Mouse (Mus musculus): ENCODE measurements around the gene Dnal4. TPM values are rescaled to one million over a fixed set of nuclear protein-coding genes. Genes with fewer than 3 reads are reported as not detected.

The Dnal4 gene
- polyA plus RNA-seq, 1 experiment from 2014 or later: 40.9 TPM

DNA sequence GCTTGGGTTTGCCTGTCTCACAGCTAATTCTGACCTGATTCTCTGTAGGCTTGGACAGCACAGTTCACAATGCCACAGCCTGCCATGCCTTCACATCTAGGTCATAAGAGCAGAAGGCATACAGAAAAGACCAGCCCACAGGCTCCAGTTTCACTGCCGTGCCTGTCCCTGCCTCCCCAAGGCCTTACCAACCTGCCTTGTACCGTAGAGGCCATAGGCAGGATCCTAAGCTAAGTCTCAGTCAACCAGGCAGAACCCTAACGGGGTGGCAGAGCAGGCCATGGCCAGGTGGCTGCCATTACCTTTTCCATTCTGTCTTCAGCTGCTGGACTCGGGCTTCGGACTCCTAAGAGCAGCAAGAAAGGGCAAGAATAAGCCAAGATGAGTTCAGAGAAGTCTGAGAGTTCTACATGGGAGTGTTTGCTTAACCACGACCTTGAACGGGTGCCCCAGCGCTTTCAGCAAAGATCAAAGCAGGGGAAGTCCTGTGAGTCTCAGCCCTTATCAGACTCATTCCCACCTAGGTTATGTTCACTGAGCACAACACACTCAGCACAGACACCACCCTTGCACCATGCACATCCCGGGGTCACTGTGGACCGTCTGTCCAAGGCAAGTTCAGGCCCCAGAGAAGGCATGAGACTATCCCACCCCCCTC, 48.8 kb downstream of the Dnal4 start:
- Histone ChIP-seq H3K9ac (ENCODE audit: low read length) (no peak overlapping the region), H3K36me3 (ENCODE audit: control insufficient read depth, insufficient read depth, low read length) (peaks cover 94% of the 10 kb centered on the region), H3K4me2 (ENCODE audit: low read length) (no peak overlapping the region), H3K9me3 (ENCODE audit: control insufficient read depth, low read length) (no peaks in the 10 kb centered on the region), H3K27ac (replicated peaks in 1 of 2; ENCODE audit: control insufficient read depth in 1 of 2, insufficient read depth in 1 of 2, low read depth in 2 of 2, low read length in 2 of 2) (no peak overlapping the region), H3K27me3 (ENCODE audit: control insufficient read depth, insufficient read depth, low read length) (no peaks in the 10 kb centered on the region), H3K4me1 (ENCODE audit: control insufficient read depth in 2 of 2, insufficient read depth in 2 of 2, low read length in 2 of 2) (no peaks in the 10 kb centered on the region; a peak in 1 of 4 replicates), H3K4me3 (ENCODE audit: control insufficient read depth in 1 of 2, insufficient read depth in 1 of 2, low read depth in 1 of 2, low read length in 2 of 2) (no peak overlapping the region)
- WGBS: 82% methylated on average over 10 of the region's 10 CpGs
- ATAC-seq (ENCODE audit: insufficient number of reproducible peaks, insufficient read depth, low FRiP score, low read depth): no peak

GRCm38 (mm10) chr15:79728311-79728710, 49.3 kb downstream of the Dnal4 start:
- no peak for ATAC-seq (ENCODE audit: insufficient number of reproducible peaks, insufficient read depth, low FRiP score, low read depth)
- H3K36me3 ChIP-seq (ENCODE audit: control insufficient read depth, insufficient read depth, low read length): peaks cover 91% of the 10 kb centered on the region
- WGBS: 75% methylated on average over 5 of the region's 5 CpGs

GRCm38 (mm10) chr15:79727840-79728239, 49.8 kb downstream of the Dnal4 start:
- Histone ChIP-seq H3K27me3 (ENCODE audit: control insufficient read depth, insufficient read depth, low read length) (no peaks in the 10 kb centered on the region), H3K36me3 (ENCODE audit: control insufficient read depth, insufficient read depth, low read length) (peaks cover 87% of the 10 kb centered on the region), H3K4me3 (ENCODE audit: control insufficient read depth in 1 of 2, insufficient read depth in 1 of 2, low read depth in 1 of 2, low read length in 2 of 2) (no peak overlapping the region), H3K9me3 (ENCODE audit: control insufficient read depth, low read length) (no peaks in the 10 kb centered on the region), H3K4me1 (ENCODE audit: control insufficient read depth in 2 of 2, insufficient read depth in 2 of 2, low read length in 2 of 2) (no peaks in the 10 kb centered on the region), H3K9ac (ENCODE audit: low read length) (no peak overlapping the region), H3K4me2 (ENCODE audit: low read length) (no peak overlapping the region), H3K27ac (replicated peaks in 1 of 2; ENCODE audit: control insufficient read depth in 1 of 2, insufficient read depth in 1 of 2, low read depth in 2 of 2, low read length in 2 of 2) (no peak overlapping the region)
- whole genome bisulfite sequencing: 95% methylated on average over 6 of the region's 6 CpGs
- no peak for ATAC-seq (ENCODE audit: insufficient number of reproducible peaks, insufficient read depth, low FRiP score, low read depth)

More at GRCm38 (mm10) chr15:79728311-79728710, 49.3 kb downstream of the Dnal4 start:
- Histone ChIP-seq H3K9me3 (ENCODE audit: control insufficient read depth, low read length) (no peaks in the 10 kb centered on the region), H3K4me1 (ENCODE audit: control insufficient read depth in 2 of 2, insufficient read depth in 2 of 2, low read length in 2 of 2) (no peaks in the 10 kb centered on the region), H3K27ac (replicated peaks in 1 of 2; ENCODE audit: control insufficient read depth in 1 of 2, insufficient read depth in 1 of 2, low read depth in 2 of 2, low read length in 2 of 2) (no peak overlapping the region), H3K4me2 (ENCODE audit: low read length) (no peak overlapping the region), H3K9ac (ENCODE audit: low read length) (no peak overlapping the region), H3K4me3 (ENCODE audit: control insufficient read depth in 1 of 2, insufficient read depth in 1 of 2, low read depth in 1 of 2, low read length in 2 of 2) (no peak overlapping the region), H3K27me3 (ENCODE audit: control insufficient read depth, insufficient read depth, low read length) (no peaks in the 10 kb centered on the region)

DNA sequence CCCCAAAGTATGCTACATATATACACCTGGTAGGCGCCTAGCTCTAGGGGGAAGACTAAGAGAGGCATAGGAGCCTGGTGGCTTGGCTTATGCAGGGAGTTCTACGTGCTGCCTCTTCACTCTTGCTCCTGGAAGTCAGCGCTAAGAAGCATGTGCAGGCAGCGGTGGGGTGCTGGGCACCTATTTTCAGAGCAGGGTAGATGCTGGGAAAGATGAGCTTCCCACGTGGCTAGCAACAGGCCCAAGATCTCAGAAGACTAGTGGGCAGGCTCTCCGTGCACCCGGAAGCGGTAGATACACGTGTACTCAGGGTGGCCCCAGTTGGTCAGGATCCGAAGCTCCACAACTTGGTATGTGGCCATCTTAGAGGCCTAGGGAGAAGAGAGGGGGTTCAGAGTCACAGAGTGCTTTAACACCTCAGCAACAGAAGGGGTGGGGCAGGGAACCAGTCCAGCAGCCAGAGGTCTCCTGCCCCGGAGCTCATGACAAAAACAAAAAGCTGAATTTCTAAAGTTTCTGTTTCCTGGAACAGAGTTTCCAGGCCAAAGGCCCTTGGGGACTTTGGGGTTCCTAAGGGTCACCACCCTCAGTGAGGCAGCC, 52.4 kb downstream of the Dnal4 start:
- no peaks in the 10 kb centered on the region for H3K27me3 ChIP-seq (ENCODE audit: control insufficient read depth, insufficient read depth, low read length)
- no peak overlapping the region for H3K4me3 ChIP-seq (ENCODE audit: control insufficient read depth in 1 of 2, insufficient read depth in 1 of 2, low read depth in 1 of 2, low read length in 2 of 2)
- no peak overlapping the region for H3K27ac ChIP-seq (replicated peaks in 1 of 2; ENCODE audit: control insufficient read depth in 1 of 2, insufficient read depth in 1 of 2, low read depth in 2 of 2, low read length in 2 of 2)
- WGBS: 87% methylated on average over 11 of the region's 11 CpGs
- no peak for ATAC-seq (ENCODE audit: insufficient number of reproducible peaks, insufficient read depth, low FRiP score, low read depth)
- H3K4me1 ChIP-seq (ENCODE audit: control insufficient read depth in 2 of 2, insufficient read depth in 2 of 2, low read length in 2 of 2): no peaks in the 10 kb centered on the region
- no peaks in the 10 kb centered on the region for H3K9me3 ChIP-seq (ENCODE audit: control insufficient read depth, low read length)
- no peak overlapping the region for H3K9ac ChIP-seq (ENCODE audit: low read length)
- H3K4me2 ChIP-seq (ENCODE audit: low read length): no peak overlapping the region
- H3K36me3 ChIP-seq (ENCODE audit: control insufficient read depth, insufficient read depth, low read length): peaks cover 79% of the 10 kb centered on the region

GRCm38 (mm10) chr15:79723439-79723838, 54.2 kb downstream of the Dnal4 start:
- no peaks in the 10 kb centered on the region for H3K9me3 ChIP-seq (ENCODE audit: control insufficient read depth, low read length)
- H3K4me2 ChIP-seq (ENCODE audit: low read length): no peak overlapping the region
- no peaks in the 10 kb centered on the region for H3K4me1 ChIP-seq (ENCODE audit: control insufficient read depth in 2 of 2, insufficient read depth in 2 of 2, low read length in 2 of 2)
- ATAC-seq (ENCODE audit: insufficient number of reproducible peaks, insufficient read depth, low FRiP score, low read depth): no peak
- peaks cover 79% of the 10 kb centered on the region for H3K36me3 ChIP-seq (ENCODE audit: control insufficient read depth, insufficient read depth, low read length)
- no peak overlapping the region for H3K4me3 ChIP-seq (ENCODE audit: control insufficient read depth in 1 of 2, insufficient read depth in 1 of 2, low read depth in 1 of 2, low read length in 2 of 2)
- no peak overlapping the region for H3K27ac ChIP-seq (replicated peaks in 1 of 2; ENCODE audit: control insufficient read depth in 1 of 2, insufficient read depth in 1 of 2, low read depth in 2 of 2, low read length in 2 of 2)
- WGBS: 24% methylated on average over 1 of the region's 1 CpGs
- H3K9ac ChIP-seq (ENCODE audit: low read length): no peak overlapping the region
- H3K27me3 ChIP-seq (ENCODE audit: control insufficient read depth, insufficient read depth, low read length): no peaks in the 10 kb centered on the region

- H3K36me3 ChIP-seq (ENCODE audit: control insufficient read depth, insufficient read depth, low read length): peaks cover 79% of the 10 kb centered on the region
- no peak overlapping the region for H3K4me3 ChIP-seq (ENCODE audit: control insufficient read depth in 1 of 2, insufficient read depth in 1 of 2, low read depth in 1 of 2, low read length in 2 of 2)
- H3K27me3 ChIP-seq (ENCODE audit: control insufficient read depth, insufficient read depth, low read length): no peaks in the 10 kb centered on the region
- ATAC-seq (ENCODE audit: insufficient number of reproducible peaks, insufficient read depth, low FRiP score, low read depth): no peak
- WGBS: 75% methylated on average over 4 of the region's 4 CpGs
- H3K4me2 ChIP-seq (ENCODE audit: low read length): no peak overlapping the region
- H3K27ac ChIP-seq (replicated peaks in 1 of 2; ENCODE audit: control insufficient read depth in 1 of 2, insufficient read depth in 1 of 2, low read depth in 2 of 2, low read length in 2 of 2): no peak overlapping the region
- H3K9ac ChIP-seq (ENCODE audit: low read length): no peak overlapping the region
- no peaks in the 10 kb centered on the region for H3K4me1 ChIP-seq (ENCODE audit: control insufficient read depth in 2 of 2, insufficient read depth in 2 of 2, low read length in 2 of 2)
- no peaks in the 10 kb centered on the region for H3K9me3 ChIP-seq (ENCODE audit: control insufficient read depth, low read length)
Observed at GRCm38 (mm10) chr15:79720796-79721195, 56.9 kb downstream of the Dnal4 start.

GRCm38 (mm10) chr15:79720267-79720666, 57.4 kb downstream of the Dnal4 start:
- no peak for ATAC-seq (ENCODE audit: insufficient number of reproducible peaks, insufficient read depth, low FRiP score, low read depth)
- peaks cover 79% of the 10 kb centered on the region for H3K36me3 ChIP-seq (ENCODE audit: control insufficient read depth, insufficient read depth, low read length)
- H3K4me3 ChIP-seq (ENCODE audit: control insufficient read depth in 1 of 2, insufficient read depth in 1 of 2, low read depth in 1 of 2, low read length in 2 of 2): no peak overlapping the region

DNA sequence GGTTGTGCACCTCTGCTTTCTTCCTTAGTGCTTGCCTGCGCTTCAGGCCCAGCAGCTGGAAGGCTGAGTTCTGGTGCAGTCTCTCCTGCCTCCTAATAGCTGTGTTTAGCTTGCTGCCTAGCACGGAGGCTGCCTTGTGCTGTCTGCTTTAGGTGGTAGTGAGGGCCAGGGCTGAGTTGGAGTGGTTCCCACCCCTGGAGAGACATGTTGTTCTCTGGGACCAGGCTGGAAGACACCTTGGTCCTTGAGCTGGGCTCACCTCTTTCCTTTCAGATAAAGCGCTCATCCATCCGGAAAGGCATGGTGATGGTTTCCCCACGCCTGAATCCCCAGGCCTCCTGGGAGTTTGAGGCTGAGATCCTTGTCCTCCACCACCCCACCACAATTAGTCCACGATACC, 60.9 kb downstream of the Dnal4 start:
- Histone ChIP-seq H3K9me3 (ENCODE audit: control insufficient read depth, low read length) (no peaks in the 10 kb centered on the region), H3K4me2 (ENCODE audit: low read length) (no peak overlapping the region), H3K36me3 (ENCODE audit: control insufficient read depth, insufficient read depth, low read length) (peaks cover 93% of the 10 kb centered on the region), H3K4me3 (ENCODE audit: control insufficient read depth in 1 of 2, insufficient read depth in 1 of 2, low read depth in 1 of 2, low read length in 2 of 2) (no peak overlapping the region), H3K4me1 (ENCODE audit: control insufficient read depth in 2 of 2, insufficient read depth in 2 of 2, low read length in 2 of 2) (no peaks in the 10 kb centered on the region), H3K27me3 (ENCODE audit: control insufficient read depth, insufficient read depth, low read length) (no peaks in the 10 kb centered on the region), H3K9ac (ENCODE audit: low read length) (no peak overlapping the region), H3K27ac (replicated peaks in 1 of 2; ENCODE audit: control insufficient read depth in 1 of 2, insufficient read depth in 1 of 2, low read depth in 2 of 2, low read length in 2 of 2) (no peak overlapping the region)
- WGBS: 93% methylated on average over 6 of the region's 6 CpGs
- no peak for ATAC-seq (ENCODE audit: insufficient number of reproducible peaks, insufficient read depth, low FRiP score, low read depth)

More at GRCm38 (mm10) chr15:79720267-79720666, 57.4 kb downstream of the Dnal4 start:
- H3K9me3 ChIP-seq (ENCODE audit: control insufficient read depth, low read length): no peaks in the 10 kb centered on the region
- H3K27me3 ChIP-seq (ENCODE audit: control insufficient read depth, insufficient read depth, low read length): no peaks in the 10 kb centered on the region
- 91% methylated on average over 8 of the region's 8 CpGs for WGBS
- H3K9ac ChIP-seq (ENCODE audit: low read length): no peak overlapping the region
- H3K4me2 ChIP-seq (ENCODE audit: low read length): no peak overlapping the region
- no peaks in the 10 kb centered on the region for H3K4me1 ChIP-seq (ENCODE audit: control insufficient read depth in 2 of 2, insufficient read depth in 2 of 2, low read length in 2 of 2)
- H3K27ac ChIP-seq (replicated peaks in 1 of 2; ENCODE audit: control insufficient read depth in 1 of 2, insufficient read depth in 1 of 2, low read depth in 2 of 2, low read length in 2 of 2): no peak overlapping the region

All from heart, embryonic 14.5 days (tissue).